8 mouse cellular contexts compared by ENCODE assay signal in the genomic region with DNA sequence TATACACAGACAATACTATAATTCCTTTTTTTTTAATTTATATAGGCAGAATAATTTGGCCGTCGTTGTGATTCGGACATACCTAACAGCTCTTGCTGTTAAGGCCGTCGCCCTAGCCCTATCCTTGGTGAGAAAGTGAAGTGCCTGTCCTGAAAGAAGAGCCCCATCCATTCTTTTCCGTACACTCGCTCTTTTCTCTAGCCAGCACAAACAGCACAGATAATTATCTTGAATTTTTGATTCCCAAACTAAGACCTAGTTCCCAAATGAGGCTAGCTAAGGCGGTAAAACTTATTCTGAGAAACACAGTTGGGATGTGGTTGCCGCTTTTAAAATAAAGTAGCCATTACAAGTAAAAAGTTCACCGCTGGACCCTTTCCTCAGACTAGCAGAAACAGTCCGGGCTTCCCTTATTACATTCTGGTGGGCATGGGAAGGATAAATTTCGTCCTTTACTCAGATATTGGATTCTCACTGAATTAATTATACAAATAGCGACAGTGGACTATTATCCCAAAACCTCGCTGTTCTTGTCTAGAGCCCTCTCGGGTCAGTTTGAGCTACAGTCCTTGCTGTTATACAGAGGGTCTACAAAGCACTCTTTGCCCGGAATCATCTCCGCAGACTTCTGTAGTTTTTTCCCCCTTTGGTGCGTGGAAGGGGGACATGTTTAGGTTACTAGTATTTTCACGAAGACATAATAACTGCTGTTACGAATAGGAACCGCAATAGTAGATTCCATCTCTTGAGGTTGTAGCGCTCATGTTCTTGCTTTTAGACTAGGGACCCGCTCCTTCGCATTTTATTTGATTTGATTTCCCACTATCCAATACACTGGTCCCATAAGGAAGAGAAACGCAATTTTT. TPM values are rescaled to one million over a fixed set of nuclear protein-coding genes. Genes with fewer than 3 reads are reported as not detected.
A peak's percentile ranks its signal among the peaks of the same experiment; 100 is the strongest.
DNase-seq lines count a peak whose midpoint lies in the region; ATAC-seq and TF ChIP-seq lines count a peak whose summit lies in the region.

No protein-coding gene starts in this region.

- WGBS in heart, adult 2 months = 33% methylated on average over 25 of the region's 25 CpGs
- WGBS in heart, embryonic 16.5 days = 10% methylated on average over 25 of the region's 25 CpGs
- WGBS in midbrain, embryonic 13.5 days = 5% methylated on average over 25 of the region's 25 CpGs

- TF ChIP-seq EP300 in heart, adult 2 months (IDR thresholded peaks at IDR 0.05; ENCODE audit: insufficient read depth, low read depth, low read length) = no peak

- H3K4me1 ChIP-seq in heart, adult 2 months (ENCODE audit: control insufficient read depth, insufficient read depth, low read length) = peaks cover 3% of the 10 kb centered on the region
- H3K4me1 ChIP-seq in E14TG2a.4 (replicated peaks; ENCODE audit: low read depth, low read length) = peaks cover 57% of the 10 kb centered on the region
- peaks cover 18% of the 10 kb centered on the region for H3K4me1 ChIP-seq in heart, embryonic 16.5 days (ENCODE audit: control insufficient read depth, insufficient read depth, low read length)
- peaks cover 32% of the 10 kb centered on the region for H3K4me1 ChIP-seq in midbrain, embryonic 13.5 days (replicated peaks)

- H3K79me2 ChIP-seq in heart, adult 2 months (replicated peaks; ENCODE audit: control insufficient read depth, insufficient read depth, low read length) = no peaks in the 10 kb centered on the region

- peak overlapping the region; percentile 61 for H3K4me2 ChIP-seq in heart, embryonic 16.5 days (ENCODE audit: low read depth, low read length)
- peak overlapping the region; percentile 67 for H3K4me2 ChIP-seq in midbrain, embryonic 13.5 days (replicated peaks)

- no peaks in the 10 kb centered on the region for H3K9me3 ChIP-seq in E14TG2a.4 (ENCODE audit: low read length)
- H3K9me3 ChIP-seq in heart, embryonic 16.5 days (replicated peaks; ENCODE audit: control insufficient read depth, low read length) = no peaks in the 10 kb centered on the region
- no peaks in the 10 kb centered on the region for H3K9me3 ChIP-seq in midbrain, embryonic 13.5 days

- no peak for TF ChIP-seq POLR2A in heart, adult 2 months (IDR thresholded peaks at IDR 0.05; ENCODE audit: insufficient read depth, low read depth, low read length)

- no peak overlapping the region for H3K27ac ChIP-seq in heart, adult 2 months
- H3K27ac ChIP-seq in heart, embryonic 16.5 days (ENCODE audit: low read length) = no peak overlapping the region
- H3K27ac ChIP-seq in midbrain, embryonic 13.5 days = peak overlapping the region; percentile 96

- peak; percentile 22 to 41 for DNase-seq in heart, adult 2 months
- DNase-seq in heart, adult 9 months (ENCODE audit: low spot score in 2 of 2) = no peak
- no peak for DNase-seq in gastrocnemius, postnatal 10 days
- no peak for DNase-seq in left cerebral cortex, postnatal 4 days
- DNase-seq in ovary, postnatal 36 days (ENCODE audit: low spot score) = no peak

- H3K36me3 ChIP-seq in heart, adult 2 months (ENCODE audit: control insufficient read depth, insufficient read depth, low read length) = no peaks in the 10 kb centered on the region
- no peaks in the 10 kb centered on the region for H3K36me3 ChIP-seq in E14TG2a.4 (ENCODE audit: insufficient read depth, low read length)
- H3K36me3 ChIP-seq in heart, embryonic 16.5 days (ENCODE audit: control insufficient read depth, insufficient read depth) = no peaks in the 10 kb centered on the region
- H3K36me3 ChIP-seq in midbrain, embryonic 13.5 days = 0 out of 2 replicates have a peak, but pooled peaks cover 8% of the 10 kb centered on the region

- TF ChIP-seq CTCF in heart, adult 2 months (IDR thresholded peaks at IDR 0.05) = no peak
- TF ChIP-seq CTCF in E14TG2a.4 (conservative IDR thresholded peaks at IDR 0.05; ENCODE audit: low read length) = no peak

- intact Hi-C loops in heart, adult 2 months (cut with DNase I) = loop anchor here (10.0 kb wide), 1 partner anchor 584 kb away; a partner anchor contains a TSS
- intact Hi-C loops in left cerebral cortex, postnatal 4 days (cut with DNase I) = loop anchor here (5.0 kb wide), 1 partner anchor 242 kb away; no protein-coding TSS in a partner anchor

- ATAC-seq in heart, embryonic 16.5 days (replicated peaks; ENCODE audit: extremely low read depth, insufficient read depth, low FRiP score) = no peak
- no peak for ATAC-seq in midbrain, embryonic 13.5 days

- H3K27me3 ChIP-seq in heart, adult 2 months (ENCODE audit: control insufficient read depth, insufficient read depth, low read length) = peaks cover 45% of the 10 kb centered on the region
- H3K27me3 ChIP-seq in E14TG2a.4 (ENCODE audit: insufficient read depth, low read length) = peaks cover 100% of the 10 kb centered on the region
- H3K27me3 ChIP-seq in heart, embryonic 16.5 days (ENCODE audit: control insufficient read depth, insufficient read depth, low read length) = peaks cover 62% of the 10 kb centered on the region
- H3K27me3 ChIP-seq in midbrain, embryonic 13.5 days = peaks cover 75% of the 10 kb centered on the region

- H3K9ac ChIP-seq in heart, adult 2 months (ENCODE audit: low read depth, low read length) = no peak overlapping the region
- H3K9ac ChIP-seq in heart, embryonic 16.5 days (ENCODE audit: low read length) = no peak overlapping the region
- H3K9ac ChIP-seq in midbrain, embryonic 13.5 days (replicated peaks) = peak overlapping the region; percentile 95

- H3K4me3 ChIP-seq in heart, adult 2 months = peak overlapping the region; percentile 30; the same call in 1 of the 2 replicates
- H3K4me3 ChIP-seq in E14TG2a.4 (replicated peaks; ENCODE audit: low read length) = peak overlapping the region; percentile 64; the same call in 1 of the 2 replicates
- H3K4me3 ChIP-seq in heart, embryonic 16.5 days (ENCODE audit: low read length) = peak overlapping the region; percentile 44
- H3K4me3 ChIP-seq in midbrain, embryonic 13.5 days (replicated peaks) = peak overlapping the region; percentile 55

RNA-seq across cellular contexts. Expression of a gene that starts 7.7 kb away (rescaled TPM):
- total RNA-seq in heart, adult 2 months (2021) = not detected
- not detected in 2 replicates for polyA plus RNA-seq in heart, adult 2 months (2012; rRNA removed)
- polyA plus RNA-seq in heart, embryonic 16.5 days (2015; fragmentation: Nextera tagmentation; extraction: Ambion mirVana) = 0.14 and 0.25 TPM in 2 replicates
- polyA plus RNA-seq in midbrain, embryonic 13.5 days (2015; fragmentation: Nextera tagmentation; extraction: Ambion mirVana) = 132 and 143 TPM in 2 replicates
- total RNA-seq in gastrocnemius, postnatal 10 days (2021) = not detected
- 1 to 10 TPM; 1.8 to 4.9 TPM for total RNA-seq in left cerebral cortex, postnatal 4 days (2021)

RNA-seq across cellular contexts. Expression of a gene that starts 16.0 kb away (rescaled TPM):
- total RNA-seq in heart, adult 2 months (2021) = 1 to 10 TPM; 8.0 to 8.3 TPM
- polyA plus RNA-seq in heart, adult 2 months (2012; rRNA removed) = 12.2 and 13.1 TPM in 2 replicates
- polyA plus RNA-seq in heart, embryonic 16.5 days (2015; fragmentation: Nextera tagmentation; extraction: Ambion mirVana) = 26.8 and 29.4 TPM in 2 replicates
- 50.8 and 53.7 TPM in 2 replicates for polyA plus RNA-seq in midbrain, embryonic 13.5 days (2015; fragmentation: Nextera tagmentation; extraction: Ambion mirVana)
- total RNA-seq in gastrocnemius, postnatal 10 days (2021) = 10 to 100 TPM; 18.1 to 19.8 TPM
- 10 to 100 TPM; 14.7 to 17.2 TPM for total RNA-seq in left cerebral cortex, postnatal 4 days (2021)

Comparison
In these comparisons a context has a peak if more than half of its experiments do, and no peak if none do; other contexts are left out.
1. DNase-seq: peak in heart, adult 2 months (2 of 2); none in heart, adult 9 months (0 of 2), gastrocnemius, postnatal 10 days (single experiment), left cerebral cortex, postnatal 4 days (single experiment) and ovary, postnatal 36 days (single experiment).
2. Peak in every context shown above with its lines, with median percentiles within 50 percentile points of each other: H3K4me3 ChIP-seq.